Mouse (Mus musculus): ENCODE data around the gene Gm5431. TPM values are rescaled to one million over a fixed set of nuclear protein-coding genes. Genes with fewer than 3 reads are reported as not detected.
"Not testable (repeated sequence)": the region's sequence is repeated elsewhere in the genome, so short reads cannot be mapped to it uniquely, and the experiment has no call there.

Gene Gm5431
- 0.12 and 0.30 TPM in 2 replicates for polyA plus RNA-seq (2014; fragmentation: Nextera tagmentation; extraction: Ambion mirVana)

DNA sequence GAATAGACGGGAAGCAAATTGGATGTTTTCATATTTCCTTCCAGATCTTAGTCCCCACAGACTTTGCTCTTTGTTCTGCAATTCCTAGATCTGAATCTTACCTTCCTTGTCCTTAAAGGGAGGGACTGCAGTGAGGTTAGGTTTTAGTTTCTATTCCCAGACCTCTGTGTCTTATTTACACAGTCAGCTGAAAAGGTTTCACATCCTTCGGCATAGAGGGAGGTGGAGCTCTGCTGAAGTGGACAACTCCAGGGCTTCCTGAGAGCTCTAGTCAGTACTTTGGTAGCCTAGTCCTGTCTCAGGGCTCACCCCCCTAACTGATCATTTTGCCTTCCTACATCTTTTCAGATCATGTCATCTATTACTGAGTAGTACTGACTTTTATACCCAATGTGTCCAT, at the start of gene Gm5431:
TSS of gene Gm5431 (minus strand) at position 194 of the 400 bp plus-strand sequence.
- 46% methylated on average over 2 of the region's 2 CpGs for WGBS
- no peak within 1 kb of the TSS for H3K4me2 ChIP-seq (ENCODE audit: low read length)
- no peak for ATAC-seq (replicated peaks; ENCODE audit: low FRiP score, low TSS enrichment, low read depth)
- H3K27ac ChIP-seq (ENCODE audit: low read depth) = no peak within 1 kb of the TSS
- H3K4me1 ChIP-seq (replicated peaks; ENCODE audit: control insufficient read depth, insufficient read depth, low read length) = no peaks in the 10 kb centered on the region
- no peaks in the 10 kb centered on the region for H3K9me3 ChIP-seq (ENCODE audit: control insufficient read depth, low read length)
- no peaks in the 10 kb centered on the region for H3K36me3 ChIP-seq (ENCODE audit: control insufficient read depth, insufficient read depth, low read length)
- no peak for DNase-seq (ENCODE audit: low spot score)
- no peaks in the 10 kb centered on the region for H3K27me3 ChIP-seq (replicated peaks; ENCODE audit: control insufficient read depth, insufficient read depth, low read length)
- H3K9ac ChIP-seq (ENCODE audit: low read length) = no peak within 1 kb of the TSS
- no peak within 1 kb of the TSS for H3K4me3 ChIP-seq (ENCODE audit: low read depth, low read length)

DNA sequence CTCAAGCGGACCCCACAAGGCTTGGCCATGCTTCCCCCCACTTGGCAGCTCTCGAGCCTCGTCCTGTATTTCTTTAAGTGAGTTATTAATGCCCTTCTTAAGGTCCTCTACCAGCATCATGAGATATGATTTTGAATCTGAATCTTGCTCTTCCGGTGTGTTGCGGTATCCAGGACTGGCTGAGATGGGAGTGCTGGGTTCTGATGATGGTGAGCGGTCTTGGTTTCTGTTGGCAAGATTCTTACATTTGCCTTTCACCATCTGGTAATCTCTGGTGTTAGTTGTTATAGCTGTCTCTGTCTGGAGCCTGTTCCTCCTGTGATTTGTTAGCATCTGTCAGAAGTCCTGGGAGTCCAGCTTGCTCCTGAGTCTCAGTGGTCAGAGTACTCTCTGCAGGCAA, 44.1 kb upstream of the Gm5431 start, which contains the start of gene Psme2b:
TSS of gene Psme2b (minus strand) at position 101 of the 400 bp plus-strand sequence.
- WGBS = 90% methylated on average over 6 of the region's 6 CpGs
- not testable (repeated sequence) for H3K4me1 ChIP-seq (replicated peaks; ENCODE audit: control insufficient read depth, insufficient read depth, low read length)

DNA sequence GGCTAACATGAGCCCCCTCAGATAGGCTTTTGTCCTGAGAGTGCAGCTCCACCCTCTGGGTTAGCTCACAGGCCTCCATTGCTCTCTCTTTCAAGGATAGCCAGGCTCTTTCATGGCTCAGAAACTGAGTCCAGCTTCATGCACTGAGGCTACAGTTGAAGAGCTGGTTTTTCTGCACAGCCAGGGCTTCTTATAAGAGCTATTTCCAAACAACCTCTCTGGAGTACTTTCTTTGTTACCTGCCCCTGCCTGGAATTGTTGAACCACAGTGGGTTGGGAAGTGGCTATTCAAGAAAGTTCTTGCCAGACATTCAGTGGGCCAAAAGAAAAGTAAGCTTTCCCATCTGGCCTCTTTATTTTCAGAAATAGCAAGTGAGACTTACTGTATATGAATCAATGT, 37.3 kb upstream of the Gm5431 start:
- not testable (repeated sequence) for H3K27ac ChIP-seq (ENCODE audit: low read depth); DNase-seq (ENCODE audit: low spot score); H3K9ac ChIP-seq (ENCODE audit: low read length); ATAC-seq (replicated peaks; ENCODE audit: low FRiP score, low TSS enrichment, low read depth); H3K36me3 ChIP-seq (ENCODE audit: control insufficient read depth, insufficient read depth, low read length); H3K9me3 ChIP-seq (ENCODE audit: control insufficient read depth, low read length); H3K4me3 ChIP-seq (ENCODE audit: low read depth, low read length); H3K4me1 ChIP-seq (replicated peaks; ENCODE audit: control insufficient read depth, insufficient read depth, low read length); H3K4me2 ChIP-seq (ENCODE audit: low read length); H3K27me3 ChIP-seq (replicated peaks; ENCODE audit: control insufficient read depth, insufficient read depth, low read length)

More for the DNA sequence above, 44.1 kb upstream of the Gm5431 start, which contains the start of gene Psme2b:
- H3K4me3 ChIP-seq (ENCODE audit: low read depth, low read length); H3K27ac ChIP-seq (ENCODE audit: low read depth); H3K4me2 ChIP-seq (ENCODE audit: low read length); H3K9ac ChIP-seq (ENCODE audit: low read length); H3K36me3 ChIP-seq (ENCODE audit: control insufficient read depth, insufficient read depth, low read length); DNase-seq (ENCODE audit: low spot score); H3K9me3 ChIP-seq (ENCODE audit: control insufficient read depth, low read length); H3K27me3 ChIP-seq (replicated peaks; ENCODE audit: control insufficient read depth, insufficient read depth, low read length); ATAC-seq (replicated peaks; ENCODE audit: low FRiP score, low TSS enrichment, low read depth): not testable (repeated sequence)

DNA sequence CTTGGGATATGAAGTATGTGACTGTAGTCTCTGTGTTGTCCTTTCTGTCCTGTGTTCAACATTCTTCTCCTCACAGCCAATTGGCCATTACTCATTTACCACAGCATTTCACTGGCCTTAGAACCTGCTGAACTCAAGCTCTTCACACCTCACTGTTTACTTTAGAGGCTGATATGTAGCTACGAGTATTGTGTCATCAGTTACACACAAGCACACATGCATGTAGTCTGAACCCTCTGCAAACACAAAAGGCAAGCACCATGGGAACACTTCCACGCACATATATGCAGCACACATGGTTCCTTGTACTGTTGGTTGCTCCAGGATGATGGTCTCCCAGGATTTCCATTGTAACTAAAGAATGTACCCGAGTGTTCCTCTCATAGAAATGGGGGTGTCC, 33.3 kb upstream of the Gm5431 start:
- WGBS = no CpG with 5 or more reads among the region's 3 CpGs
- ATAC-seq (replicated peaks; ENCODE audit: low FRiP score, low TSS enrichment, low read depth) = not testable (repeated sequence)

DNA sequence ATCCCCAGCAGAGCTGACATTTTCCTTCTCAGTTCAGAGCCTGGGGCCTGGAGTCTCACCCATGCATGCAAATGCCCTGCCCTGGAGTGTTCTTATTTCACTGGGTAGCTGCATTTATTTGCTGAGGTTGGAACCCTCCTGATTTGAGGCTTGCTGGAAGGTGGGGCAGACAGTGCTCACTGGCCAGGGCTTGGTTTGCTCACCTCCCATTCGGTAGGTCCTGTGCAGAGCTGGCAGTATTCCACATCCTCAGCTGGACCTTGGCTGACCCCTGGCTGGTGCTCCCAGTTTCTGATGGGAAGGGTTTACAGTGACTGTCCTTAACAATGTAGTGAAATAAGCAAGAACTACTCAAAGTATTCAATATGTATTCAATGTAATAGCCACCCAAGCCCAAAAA, 31.9 kb upstream of the Gm5431 start:
- H3K4me1 ChIP-seq (replicated peaks; ENCODE audit: control insufficient read depth, insufficient read depth, low read length); H3K27ac ChIP-seq (ENCODE audit: low read depth); ATAC-seq (replicated peaks; ENCODE audit: low FRiP score, low TSS enrichment, low read depth); H3K27me3 ChIP-seq (replicated peaks; ENCODE audit: control insufficient read depth, insufficient read depth, low read length); H3K9me3 ChIP-seq (ENCODE audit: control insufficient read depth, low read length); H3K36me3 ChIP-seq (ENCODE audit: control insufficient read depth, insufficient read depth, low read length); H3K9ac ChIP-seq (ENCODE audit: low read length); H3K4me3 ChIP-seq (ENCODE audit: low read depth, low read length); H3K4me2 ChIP-seq (ENCODE audit: low read length); DNase-seq (ENCODE audit: low spot score): not testable (repeated sequence)
- 38% methylated on average over 1 of the region's 1 CpGs for WGBS

More for the DNA sequence above, 33.3 kb upstream of the Gm5431 start:
- not testable (repeated sequence) for H3K9me3 ChIP-seq (ENCODE audit: control insufficient read depth, low read length); H3K4me2 ChIP-seq (ENCODE audit: low read length); H3K9ac ChIP-seq (ENCODE audit: low read length); DNase-seq (ENCODE audit: low spot score); H3K27me3 ChIP-seq (replicated peaks; ENCODE audit: control insufficient read depth, insufficient read depth, low read length); H3K27ac ChIP-seq (ENCODE audit: low read depth); H3K4me3 ChIP-seq (ENCODE audit: low read depth, low read length); H3K4me1 ChIP-seq (replicated peaks; ENCODE audit: control insufficient read depth, insufficient read depth, low read length); H3K36me3 ChIP-seq (ENCODE audit: control insufficient read depth, insufficient read depth, low read length)

DNA sequence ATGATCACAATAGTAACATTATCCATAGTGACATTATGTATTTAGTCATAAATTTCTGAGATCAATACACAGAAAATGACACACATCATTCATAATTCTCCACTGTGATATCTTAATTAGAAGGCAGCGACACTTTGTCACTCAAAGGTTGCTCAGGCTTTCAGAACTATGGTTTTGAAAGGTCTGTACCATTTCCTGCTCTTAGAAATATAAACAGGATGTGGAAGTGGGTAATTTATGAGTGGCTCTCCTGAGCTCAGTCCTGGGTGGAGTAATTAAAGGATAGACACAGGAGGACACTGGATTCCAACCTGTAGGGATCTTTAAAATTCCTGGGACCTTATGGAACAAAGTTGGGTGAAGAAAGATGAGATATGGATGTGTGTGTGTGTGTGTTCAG, 31.4 kb upstream of the Gm5431 start:
- WGBS = 47% methylated on average over 1 of the region's 1 CpGs
- H3K9me3 ChIP-seq (ENCODE audit: control insufficient read depth, low read length) = not testable (repeated sequence)

DNA sequence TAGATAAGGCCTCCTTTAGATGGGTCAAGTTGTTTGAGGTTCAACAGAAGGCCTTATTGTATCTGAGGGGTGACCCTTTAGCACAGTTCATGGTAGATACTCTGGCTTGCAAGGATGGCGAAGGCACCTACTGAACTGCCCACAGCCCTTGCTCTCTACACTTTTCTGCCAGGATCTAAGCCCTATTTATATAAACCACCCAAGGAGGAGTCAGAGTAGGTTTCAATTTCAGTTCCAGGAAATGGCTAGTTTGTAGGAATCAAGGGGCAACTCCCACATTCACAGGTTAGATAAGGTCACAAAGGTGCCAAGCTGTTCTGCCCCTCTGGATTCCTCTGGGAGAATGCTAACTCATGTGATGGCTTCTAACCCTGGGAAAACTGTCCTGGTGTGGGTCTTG, 26.1 kb upstream of the Gm5431 start:
- whole genome bisulfite sequencing = 100% methylated on average over 1 of the region's 1 CpGs
- DNase-seq (ENCODE audit: low spot score) = not testable (repeated sequence)

More for the DNA sequence above, 31.4 kb upstream of the Gm5431 start:
- H3K9ac ChIP-seq (ENCODE audit: low read length); H3K27ac ChIP-seq (ENCODE audit: low read depth); ATAC-seq (replicated peaks; ENCODE audit: low FRiP score, low TSS enrichment, low read depth); H3K36me3 ChIP-seq (ENCODE audit: control insufficient read depth, insufficient read depth, low read length); H3K4me1 ChIP-seq (replicated peaks; ENCODE audit: control insufficient read depth, insufficient read depth, low read length); DNase-seq (ENCODE audit: low spot score); H3K4me3 ChIP-seq (ENCODE audit: low read depth, low read length); H3K4me2 ChIP-seq (ENCODE audit: low read length); H3K27me3 ChIP-seq (replicated peaks; ENCODE audit: control insufficient read depth, insufficient read depth, low read length): not testable (repeated sequence)

DNA sequence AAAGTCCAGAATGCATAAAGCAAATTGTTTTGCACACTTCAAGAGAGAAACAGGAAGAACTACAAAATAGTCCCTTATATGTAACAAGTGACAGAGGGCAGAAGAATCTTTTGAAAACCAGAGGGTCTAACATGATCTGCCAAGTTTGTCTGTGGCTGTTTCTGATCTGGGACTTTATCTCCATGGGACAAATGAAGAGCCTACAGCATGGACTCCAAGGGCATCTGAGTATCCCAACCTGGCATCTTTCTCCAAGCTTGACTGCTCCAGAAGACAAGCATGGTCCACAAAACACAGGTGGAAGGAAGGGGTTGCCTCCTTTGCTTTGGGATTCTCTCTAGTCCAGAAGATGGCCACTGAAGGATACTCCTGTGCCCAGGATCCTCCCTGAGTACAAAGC, 24.4 kb upstream of the Gm5431 start:
- not testable (repeated sequence) for H3K4me2 ChIP-seq (ENCODE audit: low read length); H3K9ac ChIP-seq (ENCODE audit: low read length); H3K27ac ChIP-seq (ENCODE audit: low read depth); H3K4me3 ChIP-seq (ENCODE audit: low read depth, low read length); H3K36me3 ChIP-seq (ENCODE audit: control insufficient read depth, insufficient read depth, low read length); H3K27me3 ChIP-seq (replicated peaks; ENCODE audit: control insufficient read depth, insufficient read depth, low read length); DNase-seq (ENCODE audit: low spot score); H3K9me3 ChIP-seq (ENCODE audit: control insufficient read depth, low read length); ATAC-seq (replicated peaks; ENCODE audit: low FRiP score, low TSS enrichment, low read depth); H3K4me1 ChIP-seq (replicated peaks; ENCODE audit: control insufficient read depth, insufficient read depth, low read length)

More for the DNA sequence above, 26.1 kb upstream of the Gm5431 start:
- ATAC-seq (replicated peaks; ENCODE audit: low FRiP score, low TSS enrichment, low read depth); H3K4me1 ChIP-seq (replicated peaks; ENCODE audit: control insufficient read depth, insufficient read depth, low read length); H3K27ac ChIP-seq (ENCODE audit: low read depth); H3K9ac ChIP-seq (ENCODE audit: low read length); H3K4me3 ChIP-seq (ENCODE audit: low read depth, low read length); H3K36me3 ChIP-seq (ENCODE audit: control insufficient read depth, insufficient read depth, low read length); H3K4me2 ChIP-seq (ENCODE audit: low read length); H3K9me3 ChIP-seq (ENCODE audit: control insufficient read depth, low read length); H3K27me3 ChIP-seq (replicated peaks; ENCODE audit: control insufficient read depth, insufficient read depth, low read length): not testable (repeated sequence)

DNA sequence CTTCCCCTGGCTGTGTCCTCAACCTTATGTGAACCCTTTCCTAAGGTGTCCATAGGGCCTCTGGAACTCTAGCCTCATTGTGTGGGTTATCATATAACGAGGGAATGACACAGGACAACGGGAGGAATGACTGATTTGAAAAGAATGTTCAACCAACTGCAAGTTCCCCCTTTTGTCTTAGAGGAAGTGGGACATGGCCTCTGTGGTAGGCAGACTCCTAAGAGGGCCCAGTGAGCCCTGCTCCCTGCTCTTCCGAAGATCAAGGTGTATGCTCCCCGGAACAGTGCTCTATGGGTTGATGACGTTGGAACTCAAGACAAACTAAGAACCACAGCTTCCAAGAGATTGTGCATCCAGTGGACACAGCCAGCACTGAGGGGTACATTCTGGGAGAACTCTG, 21.8 kb upstream of the Gm5431 start:
- not testable (repeated sequence) for H3K9me3 ChIP-seq (ENCODE audit: control insufficient read depth, low read length); H3K4me1 ChIP-seq (replicated peaks; ENCODE audit: control insufficient read depth, insufficient read depth, low read length); H3K4me3 ChIP-seq (ENCODE audit: low read depth, low read length); H3K36me3 ChIP-seq (ENCODE audit: control insufficient read depth, insufficient read depth, low read length); ATAC-seq (replicated peaks; ENCODE audit: low FRiP score, low TSS enrichment, low read depth); H3K4me2 ChIP-seq (ENCODE audit: low read length); DNase-seq (ENCODE audit: low spot score); H3K27ac ChIP-seq (ENCODE audit: low read depth); H3K9ac ChIP-seq (ENCODE audit: low read length); H3K27me3 ChIP-seq (replicated peaks; ENCODE audit: control insufficient read depth, insufficient read depth, low read length)
- 85% methylated on average over 5 of the region's 5 CpGs for WGBS

Measured in intestine, embryonic 14.5 days (tissue).